8 mouse cellular contexts compared by ENCODE assay signal in genomic region chr2:32962062-32962874, GRCm38 (mm10). TPM values are rescaled to one million over a fixed set of nuclear protein-coding genes. Genes with fewer than 3 reads are reported as not detected.
A peak's percentile ranks its signal among the peaks of the same experiment; 100 is the strongest.
DNase-seq lines count a peak whose midpoint lies in the region; ATAC-seq and TF ChIP-seq lines count a peak whose summit lies in the region.

No protein-coding gene starts in this region.

- peak overlapping the region; percentile 84 for H3K27ac ChIP-seq in heart, embryonic 12.5 days (ENCODE audit: poor library complexity, severe bottlenecking)
- peak overlapping the region; percentile 90 for H3K27ac ChIP-seq in CH12.LX (ENCODE audit: insufficient read depth, low read depth)
- peak overlapping the region; percentile 88 for H3K27ac ChIP-seq in intestine, embryonic 15.5 days
- peak overlapping the region; percentile 79 for H3K27ac ChIP-seq in midbrain, postnatal 0 days (ENCODE audit: low read depth, low read length)

- dilution Hi-C loops in CH12.LX (cut with MboI; ENCODE audit: extremely low pct_ligation_motif_present, extremely low pct_unique_long_range_greater_than_20kb, low sequenced_read_pairs), result no loop called here

- no peaks in the 10 kb centered on the region for H3K9me3 ChIP-seq in heart, embryonic 12.5 days (replicated peaks)
- no peaks in the 10 kb centered on the region for H3K9me3 ChIP-seq in CH12.LX (replicated peaks; ENCODE audit: low read length)
- H3K9me3 ChIP-seq in intestine, embryonic 15.5 days, result no peaks in the 10 kb centered on the region
- no peaks in the 10 kb centered on the region for H3K9me3 ChIP-seq in midbrain, postnatal 0 days (ENCODE audit: low read length)

- H3K4me2 ChIP-seq in heart, embryonic 12.5 days, result peak overlapping the region; percentile 83
- H3K4me2 ChIP-seq in CH12.LX (ENCODE audit: insufficient read depth, low read depth, poor library complexity, severe bottlenecking), result peak overlapping the region; percentile 78; the same call in 1 of the 2 replicates
- H3K4me2 ChIP-seq in intestine, embryonic 15.5 days (replicated peaks), result peak overlapping the region; percentile 76
- peak overlapping the region; percentile 85 for H3K4me2 ChIP-seq in midbrain, postnatal 0 days (ENCODE audit: low read depth, low read length, poor library complexity, severe bottlenecking)

- no peak for TF ChIP-seq POLR2A in CH12.LX (IDR thresholded peaks at IDR 0.05; ENCODE audit: low read depth, low read length)

- ATAC-seq in heart, embryonic 12.5 days (ENCODE audit: insufficient number of reproducible peaks, low FRiP score), result no peak
- ATAC-seq in intestine, embryonic 15.5 days, result no peak
- ATAC-seq in midbrain, postnatal 0 days (ENCODE audit: low FRiP score), result no peak

- H3K4me1 ChIP-seq in heart, embryonic 12.5 days (replicated peaks), result peaks cover 28% of the 10 kb centered on the region
- H3K4me1 ChIP-seq in CH12.LX (ENCODE audit: control insufficient read depth in 1 of 2, insufficient read depth in 2 of 2), result peaks cover 8 to 35% of the 10 kb centered on the region in 2 experiments
- H3K4me1 ChIP-seq in intestine, embryonic 15.5 days (replicated peaks), result peaks cover 28% of the 10 kb centered on the region
- 0 out of 2 replicates have a peak, but pooled peaks cover 6% of the 10 kb centered on the region for H3K4me1 ChIP-seq in midbrain, postnatal 0 days (ENCODE audit: insufficient read depth, low read length)

- in situ Hi-C loops in CH12.LX (cut with MboI; ENCODE audit: low pct_ligation_motif_present, low pct_unique_long_range_greater_than_20kb, low sequenced_read_pairs), result no loop called here

- WGBS in heart, embryonic 12.5 days, result under 1% methylated on average over 33 of the region's 33 CpGs
- under 1% methylated on average over 33 of the region's 33 CpGs for WGBS in intestine, embryonic 15.5 days
- under 1% methylated on average over 33 of the region's 33 CpGs for WGBS in midbrain, postnatal 0 days

- no peak for TF ChIP-seq CTCF in CH12.LX (conservative IDR thresholded peaks at IDR 0.05 in 1 of 2, IDR thresholded peaks at IDR 0.05 in 1 of 2; ENCODE audit: low read depth in 2 of 2, low read length in 2 of 2)
- no peak for TF ChIP-seq CTCF in midbrain, postnatal 0 days (IDR thresholded peaks at IDR 0.05)

- TF ChIP-seq RAD21 in CH12.LX (IDR thresholded peaks at IDR 0.05; ENCODE audit: low read depth, low read length), result no peak

- no peak for DNase-seq in heart, adult 9 months (ENCODE audit: low spot score in 2 of 2)
- DNase-seq in CH12.LX (ENCODE audit: extremely low read depth), result peak; percentile 35
- peak; percentile 42 for DNase-seq in embryo, embryonic 10.5 days (ENCODE audit: low spot score)
- peak; percentile 22 for DNase-seq in midbrain, postnatal 0 days (ENCODE audit: low spot score)
- DNase-seq in left cerebral cortex, adult 18-20 months (ENCODE audit: low spot score in 2 of 2), result no peak
- no peak for DNase-seq in c-Kit-positive CD71-positive TER-119-positive erythroid progenitor cells, embryonic 14.5 days (ENCODE audit: low spot score)

- no peak for TF ChIP-seq EP300 in CH12.LX (IDR thresholded peaks at IDR 0.05; ENCODE audit: low read length)

- H3K79me2 ChIP-seq in CH12.LX (replicated peaks; ENCODE audit: control insufficient read depth, extremely low read depth, insufficient read depth, poor library complexity, severe bottlenecking), result peaks cover 34% of the 10 kb centered on the region

- no peaks in the 10 kb centered on the region for H3K27me3 ChIP-seq in heart, embryonic 12.5 days (replicated peaks)
- H3K27me3 ChIP-seq in CH12.LX (replicated peaks), result no peaks in the 10 kb centered on the region
- H3K27me3 ChIP-seq in intestine, embryonic 15.5 days (replicated peaks), result no peaks in the 10 kb centered on the region
- no peaks in the 10 kb centered on the region for H3K27me3 ChIP-seq in midbrain, postnatal 0 days (ENCODE audit: insufficient read depth, low read length)

- peak overlapping the region; percentile 99 for H3K9ac ChIP-seq in heart, embryonic 12.5 days
- H3K9ac ChIP-seq in CH12.LX (ENCODE audit: insufficient read depth, low read depth), result peak overlapping the region; percentile 100
- peak overlapping the region; percentile 77 for H3K9ac ChIP-seq in intestine, embryonic 15.5 days
- H3K9ac ChIP-seq in midbrain, postnatal 0 days (replicated peaks; ENCODE audit: low read length, poor library complexity, severe bottlenecking), result peak overlapping the region; percentile 90

- H3K4me3 ChIP-seq in heart, embryonic 12.5 days, result peak overlapping the region; percentile 95
- peak overlapping the region; percentile 82 to 97 (median 93) for H3K4me3 ChIP-seq in CH12.LX (replicated peaks in 1 of 3; ENCODE audit: low read depth in 2 of 3, low read length in 2 of 3, poor library complexity in 1 of 3)
- H3K4me3 ChIP-seq in intestine, embryonic 15.5 days (replicated peaks), result peak overlapping the region; percentile 54
- peak overlapping the region; percentile 51 for H3K4me3 ChIP-seq in midbrain, postnatal 0 days (ENCODE audit: low read depth, low read length)

- peaks cover 37% of the 10 kb centered on the region for H3K36me3 ChIP-seq in heart, embryonic 12.5 days
- peaks cover 27 to 50% of the 10 kb centered on the region in 2 experiments for H3K36me3 ChIP-seq in CH12.LX (replicated peaks in 1 of 2; ENCODE audit: control insufficient read depth in 1 of 2, insufficient read depth in 1 of 2, low read length in 1 of 2)
- H3K36me3 ChIP-seq in intestine, embryonic 15.5 days, result peaks cover 23% of the 10 kb centered on the region
- H3K36me3 ChIP-seq in midbrain, postnatal 0 days (ENCODE audit: insufficient read depth, low read length), result peaks cover 9% of the 10 kb centered on the region

TF ChIP-seq in CH12.LX, 34 proteins besides CTCF, POLR2A, EP300 and RAD21:
- TF ChIP-seq KAT2A (IDR thresholded peaks at IDR 0.05; ENCODE audit: insufficient replicate concordance, low read length), result 0 out of 2 replicates have a peak, but pooled peaks have one; percentile 22
- 0 out of 2 replicates have a peak, but pooled peaks have one; percentile 2 for TF ChIP-seq BHLHE40 (IDR thresholded peaks at IDR 0.05; ENCODE audit: low read depth, low read length)
- TF ChIP-seq NELFE (IDR thresholded peaks at IDR 0.05; ENCODE audit: low read depth, low read length), result 0 out of 2 replicates have a peak, but pooled peaks have one; percentile 15
- peak; percentile 74; the same call in 1 of the 2 replicates for TF ChIP-seq CHD1 (IDR thresholded peaks at IDR 0.05; ENCODE audit: low read depth, low read length)
- TF ChIP-seq GABPA (IDR thresholded peaks at IDR 0.05; ENCODE audit: insufficient replicate concordance, low read depth, low read length), result no peak
- no peak for TF ChIP-seq MAX (IDR thresholded peaks at IDR 0.05; ENCODE audit: low read length)
- TF ChIP-seq POLR2AphosphoS2 (IDR thresholded peaks at IDR 0.05; ENCODE audit: low read depth, low read length), result peak; percentile 65
TF ChIP-seq in CH12.LX: peak in this region for 5.

RNA-seq across cellular contexts. Expression of gene Lrsam1, which starts 0.9 kb away (rescaled TPM):
- 11.1 and 11.8 TPM in 2 replicates for polyA plus RNA-seq in heart, embryonic 12.5 days (2016; fragmentation: Nextera tagmentation; extraction: Ambion mirVana)
- total RNA-seq in CH12.LX (2012; rRNA removed), result 9.5 and 10.2 TPM in 2 replicates
- 4.6 and 5.0 TPM in 2 replicates for total RNA-seq in CH12.LX (2014; rRNA removed)
- polyA plus RNA-seq in CH12.LX (2012; ENCODE audit: insufficient read length, low read depth), result 4.7 and 5.4 TPM in 2 replicates
- polyA plus RNA-seq in intestine, embryonic 15.5 days (2015; fragmentation: Nextera tagmentation; extraction: Ambion mirVana), result 7.2 and 7.7 TPM in 2 replicates
- total RNA-seq in midbrain, postnatal 0 days (2014; rRNA removed), result 31.4 and 37.3 TPM in 2 replicates
- 25.3 and 26.2 TPM in 2 replicates for polyA plus RNA-seq in midbrain, postnatal 0 days (2015; fragmentation: Nextera tagmentation; extraction: Ambion mirVana)
- total RNA-seq in left cerebral cortex, adult 18-20 months (2021), result 10 to 100 TPM; 38.7 to 44.6 TPM

RNA-seq across cellular contexts. Expression of gene Rpl12, which starts 0.9 kb away (rescaled TPM):
- 99.8 and 114 TPM in 2 replicates for polyA plus RNA-seq in heart, embryonic 12.5 days (2016; fragmentation: Nextera tagmentation; extraction: Ambion mirVana)
- total RNA-seq in CH12.LX (2012; rRNA removed), result 2,275 and 2,528 TPM in 2 replicates
- 1,298 and 1,607 TPM in 2 replicates for total RNA-seq in CH12.LX (2014; rRNA removed)
- polyA plus RNA-seq in CH12.LX (2012; ENCODE audit: insufficient read length, low read depth), result 87.8 and 91.3 TPM in 2 replicates
- polyA plus RNA-seq in intestine, embryonic 15.5 days (2015; fragmentation: Nextera tagmentation; extraction: Ambion mirVana), result 185 and 190 TPM in 2 replicates
- total RNA-seq in midbrain, postnatal 0 days (2014; rRNA removed), result 173 and 196 TPM in 2 replicates
- polyA plus RNA-seq in midbrain, postnatal 0 days (2015; fragmentation: Nextera tagmentation; extraction: Ambion mirVana), result 102 and 107 TPM in 2 replicates
- 100 to 1,000 TPM; 114 to 120 TPM for total RNA-seq in left cerebral cortex, adult 18-20 months (2021)

RNA-seq across cellular contexts. Expression of gene Slc2a8, which starts 19.6 kb away (rescaled TPM):
- polyA plus RNA-seq in heart, embryonic 12.5 days (2016; fragmentation: Nextera tagmentation; extraction: Ambion mirVana), result 19.7 and 20.0 TPM in 2 replicates
- 3.8 and 5.6 TPM in 2 replicates for total RNA-seq in CH12.LX (2012; rRNA removed)
- total RNA-seq in CH12.LX (2014; rRNA removed), result 0.95 and 1.3 TPM in 2 replicates
- polyA plus RNA-seq in CH12.LX (2012; ENCODE audit: insufficient read length, low read depth), result 0.90 and 1.1 TPM in 2 replicates
- polyA plus RNA-seq in intestine, embryonic 15.5 days (2015; fragmentation: Nextera tagmentation; extraction: Ambion mirVana), result 16.8 and 19.3 TPM in 2 replicates
- total RNA-seq in midbrain, postnatal 0 days (2014; rRNA removed), result 34.6 and 36.0 TPM in 2 replicates
- polyA plus RNA-seq in midbrain, postnatal 0 days (2015; fragmentation: Nextera tagmentation; extraction: Ambion mirVana), result 30.7 and 34.8 TPM in 2 replicates
- total RNA-seq in left cerebral cortex, adult 18-20 months (2021), result 10 to 100 TPM; 24.0 to 26.1 TPM

Comparison
In these comparisons a context has a peak if more than half of its experiments do, and no peak if none do; other contexts are left out.
1. DNase-seq: peak in CH12.LX (single experiment), embryo, embryonic 10.5 days (single experiment) and midbrain, postnatal 0 days (single experiment); none in heart, adult 9 months (0 of 2), left cerebral cortex, adult 18-20 months (0 of 2) and c-Kit-positive CD71-positive TER-119-positive erythroid progenitor cells, embryonic 14.5 days (single experiment).
2. Peak in every context shown above with its lines, with median percentiles within 50 percentile points of each other: H3K27ac ChIP-seq, H3K4me2 ChIP-seq, H3K4me3 ChIP-seq and H3K9ac ChIP-seq.